Mouse (Mus musculus) brain, adult 10 weeks (tissue): ENCODE measurements around the gene Trmt1l. TPM values are rescaled to one million over a fixed set of nuclear protein-coding genes. Genes with fewer than 3 reads are reported as not detected.

Experiments
- polyA plus RNA-seq: library from polyadenylated mRNA; stranded (reverse); fragments of 350-450 nt; fragmentation: Illumina TruSeq; extraction: RNeasy Lipid Tissue Mini Kit (QIAGEN cat#74804); gene quantifications from one replicate; pipeline ENCODE4 v1.2.3, GENCODE M21; 2015; ENCODE audit warnings: low read depth, low replicate concordance

The Trmt1l gene
- 23.1 TPM for polyA plus RNA-seq

DNA sequence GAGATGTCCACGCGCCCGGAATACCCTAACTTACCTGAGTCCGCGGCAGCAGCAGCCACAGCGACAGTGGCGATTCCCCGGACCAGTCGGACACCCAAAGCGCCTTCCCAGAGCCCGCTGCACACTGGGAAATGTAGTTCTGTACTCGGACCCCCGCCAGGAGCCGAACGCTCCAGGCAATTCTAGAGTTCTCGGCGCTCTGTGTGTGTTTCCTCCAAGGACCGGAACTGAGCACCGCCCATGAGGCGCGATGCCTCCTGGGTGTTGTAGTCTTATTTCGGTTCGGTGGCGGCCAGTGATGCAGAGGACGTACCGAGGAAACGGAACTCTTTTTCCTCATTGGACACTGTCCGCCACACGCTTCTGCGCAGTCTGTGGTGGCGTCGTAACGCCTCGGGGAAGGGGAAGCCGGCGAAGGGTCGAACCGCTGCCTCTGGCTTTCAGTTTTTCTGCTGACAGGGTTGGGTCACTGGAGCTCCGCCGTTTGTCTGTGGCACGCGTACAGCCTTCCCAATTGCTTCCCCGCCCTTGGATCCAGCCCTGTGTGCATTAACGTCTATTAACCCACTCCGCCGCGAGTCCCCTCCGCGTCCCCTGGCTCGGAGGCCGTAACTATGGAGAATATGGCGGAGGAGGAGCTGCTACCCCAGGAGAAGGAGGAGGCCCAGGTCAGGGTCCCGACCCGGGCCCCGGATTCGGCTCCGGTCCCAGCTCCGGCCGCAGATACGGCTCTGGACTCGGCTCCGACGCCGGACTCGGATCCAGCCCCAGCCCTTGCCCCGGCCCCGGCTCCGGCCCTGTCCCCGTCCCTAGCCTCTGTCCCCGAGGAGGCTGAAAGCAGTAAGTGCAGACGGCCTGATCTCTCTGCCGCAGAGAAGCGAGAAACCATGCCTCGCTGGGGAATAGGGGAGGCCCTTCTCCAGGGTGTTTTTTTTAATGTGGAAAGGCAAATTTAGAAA, at the start of gene Trmt1l, which contains the start of gene Swt1:
Trmt1l (plus strand) TSS at position 280 of the 959 bp plus-strand sequence.
Swt1 (minus strand) TSS at position 193 of the 959 bp plus-strand sequence.

DNA sequence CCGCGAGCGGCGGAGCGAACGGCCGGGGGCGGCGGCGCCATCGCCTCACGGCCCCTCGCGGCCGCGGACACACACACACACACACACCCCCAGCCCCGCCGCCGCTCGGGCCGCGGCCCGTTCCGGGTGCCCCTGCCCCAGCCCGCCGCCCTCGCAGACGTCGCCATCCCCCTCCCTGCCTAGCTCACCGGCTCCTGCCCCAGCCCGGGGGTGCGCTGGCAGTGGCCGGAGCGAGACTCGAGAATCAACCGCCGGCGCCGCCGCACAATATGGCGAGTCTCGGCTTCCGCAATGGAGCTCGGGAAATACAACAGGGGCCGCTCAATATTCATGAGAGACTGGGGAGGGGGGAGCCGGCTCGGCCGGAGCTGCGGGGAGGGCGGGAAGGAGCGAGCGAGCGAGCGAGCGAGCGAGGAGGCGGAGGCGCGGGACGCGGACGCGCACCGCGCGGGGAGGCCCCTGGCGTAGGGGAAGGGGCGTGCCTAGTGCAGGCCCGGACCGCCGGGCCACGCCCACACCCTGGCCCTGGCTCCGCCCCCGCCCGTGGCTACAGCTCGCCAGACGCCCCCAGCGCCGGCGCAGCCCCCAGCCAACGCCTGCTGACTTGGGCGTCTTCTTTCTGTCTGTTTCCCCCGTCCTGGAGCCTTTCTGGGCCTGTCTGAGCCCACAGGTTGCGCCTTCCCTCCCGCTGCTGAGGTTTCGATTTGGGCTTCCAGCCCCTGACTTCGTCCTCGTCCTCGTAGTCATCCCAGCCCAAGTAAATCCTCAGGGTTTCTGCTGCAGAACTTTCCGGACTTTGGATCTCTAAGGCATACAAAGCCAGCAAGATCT, 72.4 kb downstream of the Trmt1l start, which contains the start of gene Rnf2:
Rnf2 (minus strand) TSS at position 425 of the 831 bp plus-strand sequence.

Other genes starting within 250 kb of the Trmt1l start
- gene Gm47985, start 246.0 kb upstream of the Trmt1l start, polyA plus RNA-seq = not detected
- gene Gm8947, start 236.2 kb upstream of the Trmt1l start, polyA plus RNA-seq = not detected
- gene Gm47995, start 230.1 kb upstream of the Trmt1l start, polyA plus RNA-seq = not detected
- gene 3110040M04Rik, start 224.4 kb upstream of the Trmt1l start, polyA plus RNA-seq = not detected
- not detected for gene Gm47996, start 218.4 kb upstream of the Trmt1l start, polyA plus RNA-seq
- 150 TPM for gene Ivns1abp, start 84.1 kb upstream of the Trmt1l start, polyA plus RNA-seq
- gene Swt1, start 87 bp upstream of the Trmt1l start, polyA plus RNA-seq = 9.8 TPM
- gene Rnf2, start 72.4 kb downstream of the Trmt1l start, polyA plus RNA-seq = 30.6 TPM
- gene Fam129a, start 142.6 kb downstream of the Trmt1l start, polyA plus RNA-seq = 2.3 TPM